Mouse (Mus musculus): ENCODE measurements at regions not wholly inside any gene's neighbourhood (a gene's known extent, or its start where the extent isn't known, plus 50 kb on each side); places are given as distances from the start of the nearest gene placed in this dataset.

- TF ChIP-seq POLR2A (IDR thresholded peaks at IDR 0.05; ENCODE audit: low read depth, low read length) (no peak), CTCF (IDR thresholded peaks at IDR 0.05; ENCODE audit: borderline replicate concordance, insufficient read depth, low read length) (no peak)
These were observed 362.8 kb downstream of the Lmo7 start for GRCm38 (mm10) chr14:102092557-102092956.

Data from embryonic fibroblast, embryonic 13.5 days (primary cell).